Mouse (Mus musculus) cerebellum, adult 2 months (tissue): ENCODE measurements around the gene Cnot6.

ENCODE experiments used
- CTCF ChIP-seq: fragments of 200-500 bp; IDR thresholded peaks from 2 replicates; pipeline ENCODE4 v1.5.1; 2011; ENCODE audit warnings: low read depth, mild to moderate bottlenecking, control low read depth, low read length, moderate library complexity, borderline replicate concordance; ENCODE audit not compliant: insufficient read depth
- POLR2A ChIP-seq: fragments of 200-500 bp; IDR thresholded peaks from 2 replicates; pipeline ENCODE4 v1.6.1; 2011; ENCODE audit warnings: low read length, control low read depth, borderline replicate concordance; ENCODE audit not compliant: insufficient read depth

DNA sequence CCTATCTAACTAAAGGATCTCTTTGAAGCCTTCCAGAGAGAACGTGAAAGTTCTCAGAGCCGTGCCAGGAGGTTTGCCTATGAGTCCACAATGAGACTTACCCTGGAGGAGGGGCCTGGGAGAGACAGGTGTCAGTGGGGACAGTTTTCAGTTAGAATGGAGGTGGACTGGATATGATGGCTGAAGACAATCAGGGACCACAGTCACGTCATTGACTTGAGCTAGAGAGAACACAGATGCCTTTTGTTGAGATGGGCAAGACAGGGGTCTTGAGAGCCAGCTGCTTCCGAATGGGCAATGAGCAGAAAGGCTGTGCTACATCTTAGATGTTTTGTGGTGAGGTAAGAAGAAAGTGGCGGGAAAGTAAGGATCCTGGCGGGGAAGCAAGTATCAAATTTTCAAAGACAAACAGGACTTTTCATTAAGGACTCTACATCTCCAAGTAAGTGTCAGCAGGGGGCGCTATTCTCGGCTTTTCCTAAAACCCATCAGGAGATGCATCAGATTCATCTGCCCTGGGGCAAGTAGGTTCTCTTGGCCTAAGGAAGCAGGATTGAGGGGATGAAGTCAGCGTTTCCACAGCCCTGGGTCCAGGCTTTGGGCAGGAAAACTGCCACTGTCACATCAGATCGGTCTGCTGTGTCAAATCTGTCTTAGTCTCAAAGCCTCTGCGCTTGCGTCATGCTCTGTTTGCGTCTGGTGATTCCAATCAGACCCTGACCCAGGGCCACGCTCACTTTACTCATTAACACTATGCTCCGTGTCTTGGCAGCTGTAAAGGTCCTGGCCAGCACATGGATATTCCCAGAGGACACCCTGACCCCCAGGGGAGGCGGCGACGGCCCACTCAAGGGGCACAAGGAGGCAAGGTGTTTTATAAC, 62.2 kb downstream of the Cnot6 start:
- TF ChIP-seq POLR2A (no peak), CTCF (peak; percentile 12; the same call in 1 of the 2 replicates)
